Mouse (Mus musculus): ENCODE measurements around the gene Tiam1.

DNA sequence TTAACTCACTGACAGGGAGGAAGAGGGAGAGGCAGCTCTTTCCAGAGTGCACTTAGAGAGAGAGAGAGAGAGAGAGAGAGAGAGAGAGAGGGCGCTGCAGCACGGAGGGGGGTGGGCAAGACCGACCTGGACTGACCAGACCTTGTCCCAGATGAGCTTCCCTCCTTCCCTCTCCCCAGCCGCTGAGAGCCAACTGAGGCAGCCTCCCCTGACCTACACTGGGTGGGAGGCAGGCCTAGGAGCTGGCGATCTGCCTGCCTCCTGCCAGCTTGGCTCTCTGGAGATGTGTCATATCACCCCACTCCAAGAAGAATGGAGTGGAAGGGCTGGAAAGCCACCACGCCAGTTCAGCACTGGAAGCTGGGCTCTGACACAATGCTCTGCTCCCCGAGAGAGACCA, 6.6 kb upstream of the Tiam1 start:
- TF ChIP-seq CTCF (IDR thresholded peaks at IDR 0.05; ENCODE audit: low read depth) (no peak), EP300 (IDR thresholded peaks at IDR 0.05; ENCODE audit: low read depth) (no peak)

All from liver, embryonic 14.5 days (tissue).